Mouse (Mus musculus) G1E (cell line): ENCODE results near the gene Pank4. TPM values are rescaled to one million over a fixed set of nuclear protein-coding genes. Genes with fewer than 3 reads are reported as not detected.

ENCODE experiments used
- ATAC-seq: 2 replicates; pipeline ENCODE4 v1.8.0; 2016; ENCODE audit warnings: mild to moderate bottlenecking; ENCODE audit not compliant: insufficient number of reproducible peaks, poor library complexity, low FRiP score, severe bottlenecking; ENCODE audit errors: extremely low read depth
- DNase-seq: peaks from one replicate; pipeline ENCODE4 v3.0.0; 2012; ENCODE audit warnings: low spot score
- H3K27me3 ChIP-seq: 2 replicates; pipeline ENCODE4 v1.6.1; 2012; ENCODE audit warnings: mild to moderate bottlenecking, low read length, inconsistent platforms; ENCODE audit not compliant: insufficient read depth
- H3K36me3 ChIP-seq: replicated peaks from 2 replicates; pipeline ENCODE3; 2012; ENCODE audit warnings: mild to moderate bottlenecking, inconsistent platforms
- H3K4me1 ChIP-seq: 2 replicates; pipeline ENCODE4 v1.6.1; 2012; ENCODE audit warnings: low read depth, low read length, inconsistent platforms, mixed read lengths; ENCODE audit not compliant: insufficient read depth
- H3K4me3 ChIP-seq: 2 replicates; pipeline ENCODE4 v1.5.1; 2012; ENCODE audit warnings: low read depth, mild to moderate bottlenecking, inconsistent platforms, low read length, moderate library complexity, mixed read lengths
- H3K9me3 ChIP-seq: replicated peaks from 2 replicates; pipeline ENCODE4 v1.6.1; 2012; ENCODE audit warnings: inconsistent platforms
- CTCF ChIP-seq: IDR thresholded peaks from 2 replicates; pipeline ENCODE4 v1.5.1; 2012; ENCODE audit warnings: low read depth, low read length, inconsistent platforms, mixed read lengths
- GATA1 ChIP-seq: IDR thresholded peaks from 2 replicates; pipeline ENCODE4 v1.6.1; 2012; ENCODE audit warnings: borderline replicate concordance, low read length, inconsistent platforms, mixed read lengths
- GATA2 ChIP-seq: IDR thresholded peaks from 2 replicates; pipeline ENCODE4 v1.6.1; 2012; ENCODE audit warnings: low read depth, low read length, inconsistent platforms, borderline replicate concordance
- POLR2AphosphoS5 ChIP-seq: IDR thresholded peaks from 2 replicates; pipeline ENCODE4 v1.6.1; 2012; ENCODE audit warnings: low read depth, low read length, inconsistent platforms; ENCODE audit not compliant: insufficient replicate concordance
- TAL1 ChIP-seq: conservative IDR thresholded peaks from 2 replicates; pipeline ENCODE4 v1.6.1; 2012; ENCODE audit warnings: low read depth, low read length, inconsistent platforms, mixed read lengths
- polyA plus RNA-seq: library from polyadenylated mRNA; stranded (reverse); fragments of >175 nt; gene quantifications from 2 replicates; pipeline ENCODE4 v1.2.3, GENCODE M21; 2012
- total RNA-seq, 2 experiments: library from RNA; stranded (forward) in 1 of 2; stranded (reverse) in 1 of 2; fragments of 200-1000 nt in 1 of 2; fragments of >200 nt in 1 of 2; fragmentation: Nextera tagmentation in 1 of 2; gene quantifications; 2 replicates each; pipeline ENCODE4 v1.2.3; 2014 to 2017

Gene Pank4
- total and polyA plus RNA-seq, 3 experiments = 34.2 to 41.6 (median 39.3) TPM

- DNase-seq (no peak), ATAC-seq (no peak)
- Histone ChIP-seq H3K36me3 (peaks cover 64% of the 10 kb centered on the region), H3K9me3 (no peaks in the 10 kb centered on the region), H3K27me3 (no peaks in the 10 kb centered on the region), H3K4me3 (no peak overlapping the region), H3K4me1 (peaks cover 41% of the 10 kb centered on the region)
- TF ChIP-seq TAL1 (no peak), GATA2 (no peak), GATA1 (no peak), POLR2AphosphoS5 (no peak), CTCF (no peak)
These were observed 41.0 kb upstream of the Pank4 start for GRCm38 (mm10) chr4:154922931-154923330.

GRCm38 (mm10) chr4:154925413-154925812, 38.5 kb upstream of the Pank4 start:
- peaks cover 57% of the 10 kb centered on the region for H3K36me3 ChIP-seq
- H3K4me1 ChIP-seq = peaks cover 64% of the 10 kb centered on the region
- DNase-seq = no peak

GRCm38 (mm10) chr4:154926969-154927898, 36.7 kb upstream of the Pank4 start:
- Histone ChIP-seq H3K27me3 (no peaks in the 10 kb centered on the region), H3K9me3 (no peaks in the 10 kb centered on the region), H3K4me1 (peaks cover 64% of the 10 kb centered on the region), H3K4me3 (peak overlapping the region; percentile 71), H3K36me3 (peaks cover 48% of the 10 kb centered on the region)
- DNase-seq (no peak), ATAC-seq (peak; percentile 11)
- no peak for TF ChIP-seq GATA1
- no peak for TF ChIP-seq GATA2
- no peak for TF ChIP-seq TAL1
- TF ChIP-seq POLR2AphosphoS5 = no peak
- TF ChIP-seq CTCF = no peak

More at GRCm38 (mm10) chr4:154925413-154925812, 38.5 kb upstream of the Pank4 start:
- H3K4me3 ChIP-seq = no peak overlapping the region; the same call in 1 of the 2 replicates
- ATAC-seq = no peak
- no peaks in the 10 kb centered on the region for H3K9me3 ChIP-seq
- TF ChIP-seq TAL1 (no peak), GATA1 (no peak), GATA2 (no peak), CTCF (peak; percentile 88), POLR2AphosphoS5 (no peak)
- no peaks in the 10 kb centered on the region for H3K27me3 ChIP-seq

DNA sequence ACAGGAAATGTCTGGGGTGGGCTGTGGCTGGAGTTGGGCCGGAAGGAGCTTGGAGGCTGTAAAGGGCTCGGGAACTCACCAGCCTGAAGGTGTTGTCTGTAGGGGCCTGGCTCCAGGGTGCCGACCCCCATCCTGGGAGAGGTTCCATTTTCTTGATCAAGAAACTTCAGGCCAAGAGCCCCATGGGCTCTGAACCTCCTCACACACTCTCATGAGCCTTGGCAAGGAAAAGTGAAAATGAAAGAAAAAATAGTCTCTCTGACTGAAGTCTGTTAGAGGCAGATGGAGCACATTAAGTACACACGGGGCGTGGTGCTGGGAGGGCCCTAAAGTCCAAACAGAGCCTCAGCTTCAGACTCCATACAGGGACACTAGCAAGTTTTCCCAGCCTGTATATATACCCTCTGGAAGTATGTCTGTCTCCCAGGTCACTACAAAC, 36.0 kb upstream of the Pank4 start:
- Histone ChIP-seq H3K4me1 (peaks cover 63% of the 10 kb centered on the region), H3K9me3 (no peaks in the 10 kb centered on the region), H3K4me3 (peak overlapping the region; percentile 71), H3K27me3 (0 out of 2 replicates have a peak, but pooled peaks cover 2% of the 10 kb centered on the region), H3K36me3 (peaks cover 41% of the 10 kb centered on the region)
- TF ChIP-seq TAL1 (no peak), CTCF (no peak), GATA2 (no peak), GATA1 (no peak), POLR2AphosphoS5 (no peak)
- ATAC-seq (peak; percentile 28), DNase-seq (no peak)

DNA sequence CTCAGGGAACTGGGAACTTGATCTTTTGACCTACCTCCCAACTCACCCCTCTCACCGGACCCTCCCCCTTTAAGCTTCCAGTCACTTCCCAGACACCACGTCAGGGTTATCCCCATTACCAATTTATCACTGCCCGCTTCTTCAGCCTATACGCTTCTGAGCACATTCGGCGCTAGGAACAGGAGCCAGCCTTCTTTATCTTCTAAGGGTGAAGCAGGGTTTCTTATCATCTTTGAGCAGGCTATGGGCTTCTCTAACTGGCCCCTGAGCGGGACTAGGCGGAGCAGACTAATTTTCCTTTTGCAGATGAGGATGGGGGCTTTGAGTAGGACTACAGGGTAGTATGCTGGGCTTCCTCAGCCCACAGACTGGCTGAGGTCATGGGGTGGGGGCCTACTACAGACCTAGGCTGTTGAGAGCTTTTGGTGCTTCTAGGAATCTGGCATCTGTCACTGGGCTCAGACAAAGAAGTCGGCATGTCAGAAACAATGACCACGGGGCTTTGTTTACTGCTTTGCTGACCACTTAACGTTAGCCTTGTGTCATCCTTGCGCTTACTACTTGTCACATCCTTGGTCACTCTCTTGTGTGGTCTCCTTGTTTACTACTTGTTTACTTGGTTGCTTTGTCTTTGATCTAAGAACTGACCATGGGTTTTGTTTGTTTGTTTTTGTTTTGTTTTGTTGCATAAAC, 35.4 kb upstream of the Pank4 start, which contains the start of gene Tnfrsf14:
Gene Tnfrsf14, minus strand, starts transcription at position 169 of the 693 bp plus-strand sequence.
- DNase-seq (peak; percentile 67), ATAC-seq (peak; percentile 80)
- Histone ChIP-seq H3K36me3 (peaks cover 35% of the 10 kb centered on the region), H3K9me3 (no peaks in the 10 kb centered on the region), H3K4me3 (peak within 1 kb of the TSS; percentile 71), H3K4me1 (peaks cover 59% of the 10 kb centered on the region), H3K27me3 (0 out of 2 replicates have a peak, but pooled peaks cover 4% of the 10 kb centered on the region)
- TF ChIP-seq CTCF = no peak
- TF ChIP-seq GATA2 = no peak
- TF ChIP-seq TAL1 = peak; percentile 78
- TF ChIP-seq POLR2AphosphoS5 = no peak
- TF ChIP-seq GATA1 = no peak

- no peak for TF ChIP-seq GATA1
- no peak for TF ChIP-seq POLR2AphosphoS5
- no peak for TF ChIP-seq GATA2
- no peak for TF ChIP-seq TAL1
- no peak for TF ChIP-seq CTCF
- Histone ChIP-seq H3K36me3 (peaks cover 29% of the 10 kb centered on the region), H3K4me3 (peak overlapping the region; percentile 71; the same call in 1 of the 2 replicates), H3K4me1 (peaks cover 63% of the 10 kb centered on the region), H3K27me3 (peaks cover 10% of the 10 kb centered on the region), H3K9me3 (no peaks in the 10 kb centered on the region)
- ATAC-seq = peak; percentile 29
- no peak for DNase-seq
These were observed 34.7 kb upstream of the Pank4 start for GRCm38 (mm10) chr4:154929088-154929660.
